Mouse (Mus musculus) heart, postnatal 0 days (tissue): ENCODE data around the gene Cyp11a1.

ENCODE experiments used
- CTCF ChIP-seq: IDR thresholded peaks from 2 replicates; pipeline ENCODE4 v1.5.1; 2016; ENCODE audit warnings: antibody characterized with exemption, control low read depth, low read depth
- EP300 ChIP-seq: IDR thresholded peaks from 2 replicates; pipeline ENCODE4 v1.6.1; 2016; ENCODE audit warnings: antibody characterized with exemption, low read depth

DNA sequence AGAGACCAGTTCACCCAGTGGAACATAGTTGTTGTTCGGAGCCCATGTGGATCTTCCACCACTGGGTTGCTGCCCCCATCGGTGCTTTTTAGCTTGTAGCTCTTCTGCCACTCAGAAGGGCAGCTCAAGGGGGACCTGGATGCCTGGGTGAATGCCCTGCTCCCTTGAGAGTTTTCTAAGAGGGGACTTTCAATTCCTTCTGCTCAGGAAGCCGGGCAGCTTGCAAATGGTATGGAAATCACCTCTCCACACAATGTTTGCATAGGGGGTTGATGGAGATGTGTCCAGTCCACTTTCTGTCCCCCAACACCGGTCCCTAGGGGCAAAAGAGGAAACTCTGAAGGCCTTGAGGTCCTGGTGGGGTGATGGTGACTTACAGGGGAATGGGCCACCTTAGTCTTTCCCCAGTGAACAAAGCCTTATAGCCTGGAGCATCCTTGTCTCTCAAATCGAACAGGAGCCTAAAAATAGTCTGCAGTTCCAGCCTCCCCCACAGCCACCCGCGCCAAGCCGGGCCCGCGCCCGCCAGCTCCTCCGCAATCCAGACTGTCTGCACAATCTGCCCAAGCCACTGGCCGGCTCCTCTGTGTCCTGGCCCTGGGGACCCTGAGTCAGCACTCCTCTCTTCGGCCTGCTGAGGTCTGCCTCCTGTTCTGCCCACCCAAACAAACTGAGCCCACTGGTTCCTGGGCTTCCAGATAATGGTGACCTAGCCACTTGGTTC, 38.8 kb upstream of the Cyp11a1 start:
- TF ChIP-seq CTCF (0 out of 2 replicates have a peak, but pooled peaks have one; percentile 7), EP300 (0 out of 2 replicates have a peak, but pooled peaks have one; percentile 26)
